Mouse (Mus musculus): ENCODE measurements around the gene Gna15. TPM values are rescaled to one million over a fixed set of nuclear protein-coding genes. Genes with fewer than 3 reads are reported as not detected.

Gna15 gene
- 1.1 and 1.4 TPM in 2 replicates for polyA plus RNA-seq (2014; fragmentation: Nextera tagmentation; extraction: Ambion mirVana)

DNA sequence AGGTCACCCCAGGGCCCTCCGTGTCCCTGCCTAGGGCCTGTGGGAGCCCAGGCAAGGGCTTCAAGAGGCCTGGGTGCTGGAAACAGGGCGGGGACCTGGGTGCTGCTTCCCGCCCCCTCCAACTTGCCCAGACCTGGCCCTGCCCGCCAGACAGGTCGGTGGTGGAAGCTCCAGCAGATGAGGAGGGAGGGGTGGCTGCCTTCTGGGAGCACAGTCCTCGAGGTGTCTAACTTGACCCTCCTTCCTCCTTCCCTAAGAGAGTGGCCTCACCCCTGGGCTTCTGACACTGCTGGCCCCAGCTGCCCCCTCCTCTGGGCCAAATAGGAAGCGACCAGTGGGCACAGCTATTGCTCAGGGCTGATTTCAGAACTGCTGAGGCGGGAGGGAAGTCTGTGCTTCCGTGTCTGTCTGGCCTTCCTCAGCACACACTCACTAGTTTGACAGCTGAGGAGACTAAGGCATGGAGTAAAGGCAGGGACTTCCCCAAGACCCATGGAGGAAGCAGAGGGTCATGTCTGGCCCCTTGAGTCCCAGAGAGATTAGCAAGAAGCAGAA lies at the start of gene Gna15:
Gene Gna15, minus strand, starts transcription at position 175 of the 555 bp plus-strand sequence.
- Histone ChIP-seq H3K4me2 (no peak within 1 kb of the TSS), H3K9me3 (ENCODE audit: control insufficient read depth, low read length) (no peaks in the 10 kb centered on the region), H3K36me3 (ENCODE audit: control insufficient read depth, insufficient read depth, low read length) (no peaks in the 10 kb centered on the region), H3K27me3 (ENCODE audit: control insufficient read depth, insufficient read depth, low read length) (no peaks in the 10 kb centered on the region; the same call in 1 of the 2 replicates), H3K27ac (ENCODE audit: low read depth, low read length) (no peak within 1 kb of the TSS), H3K4me3 (ENCODE audit: low read depth, low read length) (no peak within 1 kb of the TSS), H3K4me1 (ENCODE audit: control insufficient read depth, insufficient read depth, low read length) (no peaks in the 10 kb centered on the region), H3K9ac (ENCODE audit: low read length) (no peak within 1 kb of the TSS)
- no peak for DNase-seq (ENCODE audit: low spot score, missing footprints)
- no peak; the same call in 1 of the 2 replicates for ATAC-seq (ENCODE audit: low FRiP score)
- WGBS: 31% methylated on average over 9 of the region's 9 CpGs

DNA sequence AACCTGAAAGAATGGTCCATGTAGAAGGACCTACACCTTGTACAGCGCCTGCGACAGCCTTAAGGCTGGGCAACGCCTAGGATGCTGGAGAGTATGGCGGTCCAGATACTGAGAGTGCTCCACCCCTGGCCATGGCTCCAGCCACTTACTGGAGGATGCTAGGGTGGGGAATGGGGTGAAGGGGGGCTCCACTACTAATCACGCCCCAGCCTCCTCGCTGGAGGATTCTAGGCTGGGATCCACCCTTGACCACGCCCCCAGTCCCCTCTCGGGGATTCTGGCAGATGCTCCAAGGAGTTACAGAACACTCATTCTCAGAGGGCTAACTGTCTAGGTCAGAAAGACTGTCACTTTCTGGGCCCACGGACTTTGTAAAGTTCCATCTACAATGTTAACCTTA lies 49.0 kb upstream of the Gna15 start:
- ATAC-seq (ENCODE audit: low FRiP score) (no peak), DNase-seq (ENCODE audit: low spot score, missing footprints) (no peak)
- H3K27me3 ChIP-seq (ENCODE audit: control insufficient read depth, insufficient read depth, low read length): peaks cover 53% of the 10 kb centered on the region
- WGBS: 9% methylated on average over 9 of the region's 9 CpGs
- no peak overlapping the region for H3K4me3 ChIP-seq (ENCODE audit: low read depth, low read length)
- peaks cover 48% of the 10 kb centered on the region for H3K4me1 ChIP-seq (ENCODE audit: control insufficient read depth, insufficient read depth, low read length)
- no peaks in the 10 kb centered on the region for H3K9me3 ChIP-seq (ENCODE audit: control insufficient read depth, low read length)
- H3K4me2 ChIP-seq: no peak overlapping the region; the same call in 1 of the 2 replicates
- H3K36me3 ChIP-seq (ENCODE audit: control insufficient read depth, insufficient read depth, low read length): no peaks in the 10 kb centered on the region
- no peak overlapping the region for H3K9ac ChIP-seq (ENCODE audit: low read length)
- no peak overlapping the region for H3K27ac ChIP-seq (ENCODE audit: low read depth, low read length)

DNA sequence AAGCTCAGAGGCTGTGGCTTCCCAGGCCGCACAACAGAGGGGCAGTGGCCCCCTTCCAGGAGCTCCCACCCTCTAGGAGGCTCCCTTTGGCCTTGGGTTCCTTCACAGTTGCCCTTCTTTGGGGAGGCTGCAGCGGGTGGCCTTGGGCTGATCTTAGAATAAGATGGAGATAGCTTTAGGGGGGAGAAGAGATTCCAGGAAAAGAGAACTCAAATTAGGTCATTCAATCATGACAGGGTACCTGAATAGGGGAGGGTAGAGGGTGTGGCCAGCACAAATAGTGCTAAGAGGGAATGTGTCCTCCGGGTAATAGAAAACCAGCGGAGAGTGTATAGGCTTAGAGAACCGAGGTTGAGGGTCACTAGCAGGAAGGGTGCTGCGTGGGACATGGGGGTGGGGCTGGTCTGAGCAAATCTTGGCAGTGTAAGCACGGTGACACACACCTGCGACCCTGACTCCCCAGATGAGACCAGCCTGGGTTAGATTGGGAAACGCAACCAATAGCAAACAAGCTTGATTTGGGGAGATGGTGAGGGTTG lies 48.2 kb upstream of the Gna15 start:
- ATAC-seq (ENCODE audit: low FRiP score) (no peak), DNase-seq (ENCODE audit: low spot score, missing footprints) (no peak)
- 1% methylated on average over 9 of the region's 9 CpGs for WGBS
- Histone ChIP-seq H3K4me1 (ENCODE audit: control insufficient read depth, insufficient read depth, low read length) (peaks cover 48% of the 10 kb centered on the region), H3K36me3 (ENCODE audit: control insufficient read depth, insufficient read depth, low read length) (no peaks in the 10 kb centered on the region), H3K9ac (ENCODE audit: low read length) (no peak overlapping the region), H3K27me3 (ENCODE audit: control insufficient read depth, insufficient read depth, low read length) (peaks cover 56% of the 10 kb centered on the region), H3K9me3 (ENCODE audit: control insufficient read depth, low read length) (no peaks in the 10 kb centered on the region), H3K4me2 (peak overlapping the region; percentile 20), H3K4me3 (ENCODE audit: low read depth, low read length) (no peak overlapping the region), H3K27ac (ENCODE audit: low read depth, low read length) (peak overlapping the region; percentile 1; the same call in 1 of the 2 replicates)

DNA sequence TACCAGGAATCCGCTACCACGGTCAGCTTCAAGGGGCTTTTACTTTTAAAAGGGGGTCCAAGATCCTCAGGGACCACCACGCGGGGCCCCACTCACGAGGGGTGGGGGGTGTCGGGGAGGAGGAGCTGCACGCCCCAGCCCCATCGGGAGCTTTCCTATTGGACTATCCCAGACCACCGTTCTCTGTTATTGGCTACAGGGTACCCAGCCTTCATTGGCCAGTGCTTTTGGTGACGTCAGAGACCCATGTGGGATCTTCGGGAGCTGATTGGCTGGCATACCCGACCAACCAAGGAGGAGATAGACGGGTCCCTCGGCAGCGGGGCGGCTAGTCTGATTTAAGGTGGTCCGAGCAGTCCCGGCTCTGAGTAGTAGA lies 47.5 kb upstream of the Gna15 start:
- Histone ChIP-seq H3K4me3 (ENCODE audit: low read depth, low read length) (peak overlapping the region; percentile 21), H3K27me3 (ENCODE audit: control insufficient read depth, insufficient read depth, low read length) (peaks cover 56% of the 10 kb centered on the region), H3K27ac (ENCODE audit: low read depth, low read length) (peak overlapping the region; percentile 27; the same call in 1 of the 2 replicates), H3K4me1 (ENCODE audit: control insufficient read depth, insufficient read depth, low read length) (peaks cover 48% of the 10 kb centered on the region), H3K9me3 (ENCODE audit: control insufficient read depth, low read length) (no peaks in the 10 kb centered on the region), H3K9ac (ENCODE audit: low read length) (no peak overlapping the region), H3K36me3 (ENCODE audit: control insufficient read depth, insufficient read depth, low read length) (no peaks in the 10 kb centered on the region), H3K4me2 (peak overlapping the region; percentile 55)
- peak; percentile 87 for ATAC-seq (ENCODE audit: low FRiP score)
- DNase-seq (ENCODE audit: low spot score, missing footprints): peak; percentile 98
- under 1% methylated on average over 18 of the region's 18 CpGs for WGBS

DNA sequence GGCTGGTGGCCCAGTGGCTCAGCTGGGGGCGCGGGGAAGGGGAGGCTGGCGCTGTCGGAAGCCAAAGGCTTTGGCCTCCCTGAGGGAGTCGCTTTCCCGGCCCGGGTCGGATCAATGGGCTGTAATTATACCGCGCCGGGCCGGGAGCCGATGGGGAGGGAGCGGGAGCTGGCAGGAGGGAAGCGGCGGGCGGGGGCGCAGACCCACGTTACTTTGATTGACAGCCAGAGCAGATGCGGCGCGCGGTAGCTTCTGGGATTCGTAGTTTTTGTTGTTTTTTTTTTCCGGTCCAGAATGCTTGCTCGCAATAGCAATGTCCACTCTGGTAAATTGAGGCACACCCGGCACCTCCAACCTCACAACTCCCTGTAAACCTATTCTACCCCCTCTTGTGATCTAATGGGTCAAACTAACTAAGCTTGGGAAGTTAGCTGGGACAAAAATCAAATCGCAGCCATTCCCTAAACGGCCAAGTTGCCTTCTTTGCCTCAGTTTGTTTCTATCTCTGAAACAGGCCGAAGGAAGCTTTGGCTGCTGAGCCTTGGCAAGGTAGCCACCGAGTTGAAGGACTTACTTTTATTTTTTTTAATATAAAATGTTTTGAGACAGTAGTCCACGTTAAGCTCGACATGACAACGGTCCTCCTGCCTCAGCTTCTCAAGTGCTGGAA lies 46.9 kb upstream of the Gna15 start:
- H3K9ac ChIP-seq (ENCODE audit: low read length): no peak overlapping the region
- ATAC-seq (ENCODE audit: low FRiP score): peak; percentile 81
- H3K4me1 ChIP-seq (ENCODE audit: control insufficient read depth, insufficient read depth, low read length): peaks cover 48% of the 10 kb centered on the region

DNA sequence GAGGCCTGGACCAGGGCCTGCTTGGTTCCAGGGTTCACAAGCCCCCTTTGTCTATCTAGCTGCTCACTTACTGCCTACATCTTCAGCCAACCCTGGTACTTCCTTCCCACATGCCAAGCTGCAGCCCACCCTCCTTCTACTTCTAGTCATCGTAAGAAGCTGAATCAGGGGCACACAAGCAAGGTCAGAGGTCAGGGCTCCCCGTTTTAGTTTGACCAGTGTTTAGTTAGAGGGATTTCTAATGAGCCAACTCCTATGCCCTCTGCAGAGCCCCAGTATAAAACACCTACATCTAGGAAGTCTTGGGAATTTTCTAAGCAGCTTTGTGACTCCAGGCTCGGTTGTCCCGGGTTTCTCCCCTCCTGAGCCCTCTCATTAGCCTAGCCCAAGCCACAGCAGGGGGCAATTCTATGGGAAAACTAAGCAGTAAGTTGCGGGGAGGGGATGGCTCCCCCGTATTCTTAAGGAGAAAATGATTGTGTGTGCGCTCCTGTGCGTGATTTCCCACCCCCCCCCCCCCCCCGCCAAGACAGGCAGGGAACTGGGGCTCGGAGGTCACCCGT lies 46.3 kb upstream of the Gna15 start:
- H3K27ac ChIP-seq (ENCODE audit: low read depth, low read length): peak overlapping the region; percentile 67
- peak; percentile 36 for ATAC-seq (ENCODE audit: low FRiP score)
- peaks cover 6% of the 10 kb centered on the region for H3K36me3 ChIP-seq (ENCODE audit: control insufficient read depth, insufficient read depth, low read length)
- H3K27me3 ChIP-seq (ENCODE audit: control insufficient read depth, insufficient read depth, low read length): peaks cover 53% of the 10 kb centered on the region
- H3K4me3 ChIP-seq (ENCODE audit: low read depth, low read length): no peak overlapping the region; the same call in 1 of the 2 replicates
- H3K4me1 ChIP-seq (ENCODE audit: control insufficient read depth, insufficient read depth, low read length): peaks cover 46% of the 10 kb centered on the region
- H3K4me2 ChIP-seq: peak overlapping the region; percentile 55
- H3K9ac ChIP-seq (ENCODE audit: low read length): no peak overlapping the region
- 2% methylated on average over 10 of the region's 11 CpGs for WGBS
- H3K9me3 ChIP-seq (ENCODE audit: control insufficient read depth, low read length): no peaks in the 10 kb centered on the region
- peak; percentile 94 for DNase-seq (ENCODE audit: low spot score, missing footprints)

More for the DNA sequence above, 46.9 kb upstream of the Gna15 start:
- peak overlapping the region; percentile 21 for H3K4me3 ChIP-seq (ENCODE audit: low read depth, low read length)
- no peaks in the 10 kb centered on the region; the same call in 1 of the 2 replicates for H3K36me3 ChIP-seq (ENCODE audit: control insufficient read depth, insufficient read depth, low read length)
- H3K9me3 ChIP-seq (ENCODE audit: control insufficient read depth, low read length): no peaks in the 10 kb centered on the region
- H3K27me3 ChIP-seq (ENCODE audit: control insufficient read depth, insufficient read depth, low read length): peaks cover 51% of the 10 kb centered on the region
- H3K4me2 ChIP-seq: peak overlapping the region; percentile 55
- peak overlapping the region; percentile 67 for H3K27ac ChIP-seq (ENCODE audit: low read depth, low read length)
- under 1% methylated on average over 30 of the region's 34 CpGs for WGBS
- peak; percentile 99 for DNase-seq (ENCODE audit: low spot score, missing footprints)

DNA sequence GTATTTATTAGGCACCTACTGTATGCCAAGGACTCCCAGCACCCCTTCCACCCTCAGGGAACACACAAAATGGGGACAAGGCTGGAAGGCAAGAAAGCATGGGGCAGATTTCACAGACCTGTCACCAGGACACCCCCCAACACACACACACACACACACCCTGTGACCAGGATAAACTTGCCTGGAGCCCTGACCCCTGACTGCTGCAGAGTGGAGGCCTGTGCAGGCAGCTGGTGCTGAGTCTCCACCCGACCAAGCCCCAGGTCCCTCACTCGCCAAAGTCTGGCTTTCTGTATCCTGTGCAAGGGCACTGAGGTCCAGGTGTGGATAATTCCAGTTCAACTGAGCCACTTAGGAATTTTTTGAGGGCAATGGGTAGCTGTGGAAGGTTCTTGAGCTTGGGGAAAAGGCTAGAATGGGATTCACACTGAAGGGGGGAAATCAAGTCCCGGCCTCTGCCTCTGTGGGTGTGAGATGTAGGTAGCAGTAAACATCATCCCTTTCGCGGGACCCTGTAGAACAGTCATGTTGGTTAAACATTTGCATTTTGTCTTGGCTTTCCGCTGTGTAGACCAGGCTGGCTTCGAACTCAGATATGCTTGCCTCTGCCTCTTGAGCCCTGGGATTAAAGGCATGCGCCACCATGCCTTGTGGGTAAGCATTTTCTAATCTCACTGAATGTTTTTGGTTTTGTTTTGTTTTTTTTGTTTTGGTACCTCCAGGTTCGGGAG lies 45.6 kb upstream of the Gna15 start:
- Histone ChIP-seq H3K27me3 (ENCODE audit: control insufficient read depth, insufficient read depth, low read length) (peaks cover 54% of the 10 kb centered on the region), H3K27ac (ENCODE audit: low read depth, low read length) (peak overlapping the region; percentile 67; the same call in 1 of the 2 replicates), H3K9me3 (ENCODE audit: control insufficient read depth, low read length) (no peaks in the 10 kb centered on the region), H3K36me3 (ENCODE audit: control insufficient read depth, insufficient read depth, low read length) (peaks cover 6% of the 10 kb centered on the region), H3K4me3 (ENCODE audit: low read depth, low read length) (no peak overlapping the region), H3K4me2 (peak overlapping the region; percentile 55; the same call in 1 of the 2 replicates), H3K9ac (ENCODE audit: low read length) (no peak overlapping the region), H3K4me1 (ENCODE audit: control insufficient read depth, insufficient read depth, low read length) (peaks cover 50% of the 10 kb centered on the region)
- WGBS: 39% methylated on average over 9 of the region's 9 CpGs
- ATAC-seq (ENCODE audit: low FRiP score) (no peak), DNase-seq (ENCODE audit: low spot score, missing footprints) (peak; percentile 88)

DNA sequence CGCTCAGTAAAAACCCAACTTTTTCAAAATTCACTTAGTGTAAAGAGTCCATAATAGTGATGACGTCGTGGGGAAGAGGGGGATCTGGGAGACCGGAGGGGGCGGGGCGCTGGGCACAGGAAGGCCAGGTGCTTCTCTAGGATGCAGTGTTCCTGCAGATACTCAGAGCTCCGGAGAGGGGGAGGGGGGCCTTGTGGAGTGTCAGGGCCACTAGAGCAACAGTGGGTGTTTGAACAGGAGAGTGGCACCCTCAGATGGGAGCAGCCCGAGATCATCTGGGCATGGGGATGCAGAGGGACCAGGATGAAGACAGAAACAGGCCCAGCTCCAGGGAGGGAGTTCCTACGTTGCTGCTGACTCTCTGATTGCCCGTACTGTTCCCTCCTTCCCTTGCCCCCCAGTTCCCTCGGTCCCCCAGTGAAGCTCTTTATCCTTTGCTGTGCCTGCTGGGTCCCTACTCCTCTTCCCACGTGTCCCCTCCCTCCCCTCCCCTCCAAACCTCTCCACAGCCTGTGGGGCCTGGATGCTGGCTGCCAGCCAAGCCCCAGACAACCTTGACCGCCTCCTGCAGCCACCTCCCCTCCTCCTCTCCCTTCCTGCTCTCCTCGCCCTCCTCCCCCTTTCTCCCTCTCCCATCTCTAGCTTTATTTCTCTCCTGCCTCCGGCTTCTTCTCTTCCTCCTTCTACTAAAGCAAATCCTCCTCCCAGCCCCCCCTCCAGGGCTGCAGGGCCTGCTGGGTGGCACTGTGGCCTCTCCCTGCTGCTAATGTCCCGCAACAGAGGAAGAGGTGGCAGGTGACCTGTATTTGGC lies 44.6 kb upstream of the Gna15 start:
- Histone ChIP-seq H3K36me3 (ENCODE audit: control insufficient read depth, insufficient read depth, low read length) (peaks cover 6% of the 10 kb centered on the region), H3K4me2 (no peak overlapping the region), H3K9me3 (ENCODE audit: control insufficient read depth, low read length) (no peaks in the 10 kb centered on the region), H3K4me3 (ENCODE audit: low read depth, low read length) (no peak overlapping the region), H3K4me1 (ENCODE audit: control insufficient read depth, insufficient read depth, low read length) (peaks cover 57% of the 10 kb centered on the region), H3K27ac (ENCODE audit: low read depth, low read length) (peak overlapping the region; percentile 32; the same call in 1 of the 2 replicates), H3K27me3 (ENCODE audit: control insufficient read depth, insufficient read depth, low read length) (peaks cover 43% of the 10 kb centered on the region), H3K9ac (ENCODE audit: low read length) (peak overlapping the region; percentile 34; the same call in 1 of the 2 replicates)
- DNase-seq (ENCODE audit: low spot score, missing footprints) (peak; percentile 89), ATAC-seq (ENCODE audit: low FRiP score) (no peak)
- WGBS: 16% methylated on average over 15 of the region's 16 CpGs
